Mouse (Mus musculus) gastrocnemius, adult 2 months (tissue): ENCODE measurements at regions not wholly inside any gene's neighbourhood (a gene's known extent, or its start where the extent isn't known, plus 50 kb on each side); places are given as distances from the start of the nearest gene placed in this dataset.

Source experiments
- DNase-seq: peaks from one replicate; pipeline ENCODE4 v3.0.0; 2022
- H3K27ac ChIP-seq: fragments of 200-600 bp; 2 replicates; pipeline ENCODE4 v1.8.1; 2022; ENCODE audit warnings: mild to moderate bottlenecking
- H3K4me3 ChIP-seq: fragments of 200-600 bp; 2 replicates; pipeline ENCODE4 v1.8.1; 2022; ENCODE audit warnings: mild to moderate bottlenecking, moderate library complexity
- CTCF ChIP-seq: fragments of 200-600 bp; IDR thresholded peaks from 2 replicates; pipeline ENCODE4 v1.8.1; 2022; ENCODE audit warnings: antibody characterized with exemption, mild to moderate bottlenecking, moderate library complexity
- intact Hi-C: fragments of 180-260 bp; cut with DNase I; formaldehyde crosslinking; loops from one replicate; pipeline ENCODE4 v1.15.1; 2025

GRCm38 (mm10) chr2:45630081-45630480 lies 512.9 kb upstream of the Zeb2 start:
- DNase-seq, result no peak
- intact Hi-C loops, result no loop called here
- TF ChIP-seq CTCF, result no peak
- H3K4me3 ChIP-seq, result no peak overlapping the region
- no peak overlapping the region for H3K27ac ChIP-seq

DNA sequence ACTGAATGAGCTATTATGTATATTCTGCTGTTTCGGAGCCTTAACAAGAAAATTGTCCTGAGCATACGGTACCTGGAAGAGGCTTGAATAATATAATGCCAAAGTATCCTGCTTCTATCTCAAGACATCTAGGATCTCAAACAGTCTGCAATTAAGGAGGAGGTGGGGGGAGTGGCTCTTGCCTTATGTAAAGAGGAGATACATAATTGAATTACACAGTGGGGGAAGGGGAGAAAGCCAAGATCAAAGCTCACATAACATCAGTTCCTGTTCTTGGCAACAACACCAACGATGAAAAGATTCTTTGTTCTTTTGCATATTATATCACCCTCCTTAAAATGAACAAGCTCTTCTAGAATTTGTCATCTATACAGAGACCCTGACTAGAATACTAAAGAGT lies 512.4 kb upstream of the Zeb2 start:
- no peak overlapping the region for H3K4me3 ChIP-seq
- no peak for TF ChIP-seq CTCF
- intact Hi-C loops, result no loop called here
- no peak for DNase-seq
- no peak overlapping the region for H3K27ac ChIP-seq

DNA sequence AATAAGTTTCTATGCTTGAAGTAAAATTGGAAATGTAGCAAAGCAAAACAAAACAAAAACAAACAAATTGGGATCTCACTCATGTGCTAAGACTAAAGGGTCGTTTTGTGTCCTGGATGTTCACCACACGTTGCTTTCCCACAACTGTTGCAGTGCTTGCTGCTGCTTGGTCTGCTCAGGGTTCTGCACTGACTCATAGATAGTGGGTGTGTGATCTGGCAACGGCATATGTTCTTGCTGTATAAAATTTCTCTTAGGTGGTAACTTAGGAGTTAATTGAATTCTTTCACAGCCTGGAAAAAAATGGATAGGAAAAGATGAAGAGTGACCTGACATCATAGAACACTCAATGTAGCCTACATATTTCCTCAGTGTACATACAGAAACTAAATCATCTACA lies 505.9 kb upstream of the Zeb2 start:
- no peak overlapping the region for H3K27ac ChIP-seq
- intact Hi-C loops, result no loop called here
- TF ChIP-seq CTCF, result no peak
- no peak for DNase-seq
- H3K4me3 ChIP-seq, result no peak overlapping the region

- intact Hi-C loops, result no loop called here
- no peak for TF ChIP-seq CTCF
- Histone ChIP-seq H3K4me3 (no peak overlapping the region), H3K27ac (no peak overlapping the region)
- DNase-seq, result no peak
These were observed 491.7 kb upstream of the Zeb2 start for GRCm38 (mm10) chr2:45608926-45609325.

DNA sequence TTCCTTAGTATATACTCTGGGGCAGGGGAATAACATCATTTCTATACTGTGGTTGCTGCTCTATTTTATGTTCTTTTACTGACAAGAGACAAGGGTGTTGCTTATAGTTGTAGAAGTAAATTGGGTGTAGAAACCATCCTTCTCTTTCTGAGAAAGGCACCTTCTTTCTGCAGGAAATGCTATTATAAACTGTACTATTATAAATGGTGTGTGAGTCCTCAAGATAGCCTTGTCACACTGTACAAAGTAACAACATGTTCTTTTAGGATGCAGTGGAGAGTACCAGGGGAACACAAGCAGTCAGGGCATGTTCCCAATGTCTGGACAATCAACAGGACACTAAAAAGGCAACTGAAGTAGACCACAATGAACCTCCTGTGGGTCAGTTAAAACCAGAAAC lies 490.2 kb upstream of the Zeb2 start:
- no peak for DNase-seq
- Histone ChIP-seq H3K4me3 (no peak overlapping the region), H3K27ac (no peak overlapping the region)
- TF ChIP-seq CTCF, result no peak
- intact Hi-C loops, result no loop called here

- intact Hi-C loops, result no loop called here
- H3K4me3 ChIP-seq, result no peak overlapping the region
- TF ChIP-seq CTCF, result no peak
- no peak overlapping the region for H3K27ac ChIP-seq
- no peak for DNase-seq
These were observed 484.2 kb upstream of the Zeb2 start for GRCm38 (mm10) chr2:45601332-45601900.

DNA sequence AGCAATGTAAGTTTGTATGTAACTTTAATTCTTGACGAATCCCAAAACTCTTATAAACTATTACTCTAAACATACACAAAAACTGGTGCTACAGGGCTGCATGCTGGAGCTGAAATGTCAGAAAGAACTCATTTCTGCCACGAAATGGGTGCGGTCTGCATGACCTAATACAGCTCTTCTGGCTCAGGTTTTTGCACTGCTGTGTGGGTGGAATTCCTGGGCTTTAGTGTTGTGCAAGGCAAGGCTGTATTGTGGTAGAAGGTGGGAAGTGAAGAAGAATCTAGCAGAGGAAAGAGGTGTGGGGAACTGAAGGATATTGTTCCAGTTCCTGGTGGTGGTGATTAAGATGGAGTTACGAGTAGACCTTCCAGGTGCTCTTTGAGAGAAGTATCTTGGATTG lies 476.6 kb upstream of the Zeb2 start:
- DNase-seq, result peak; percentile 42
- H3K27ac ChIP-seq, result no peak overlapping the region
- intact Hi-C loops, result no loop called here
- H3K4me3 ChIP-seq, result no peak overlapping the region
- no peak for TF ChIP-seq CTCF

GRCm38 (mm10) chr2:45590980-45591379 lies 473.8 kb upstream of the Zeb2 start:
- H3K4me3 ChIP-seq, result no peak overlapping the region
- no peak for TF ChIP-seq CTCF
- no peak overlapping the region for H3K27ac ChIP-seq
- no peak for DNase-seq
- intact Hi-C loops, result no loop called here

DNA sequence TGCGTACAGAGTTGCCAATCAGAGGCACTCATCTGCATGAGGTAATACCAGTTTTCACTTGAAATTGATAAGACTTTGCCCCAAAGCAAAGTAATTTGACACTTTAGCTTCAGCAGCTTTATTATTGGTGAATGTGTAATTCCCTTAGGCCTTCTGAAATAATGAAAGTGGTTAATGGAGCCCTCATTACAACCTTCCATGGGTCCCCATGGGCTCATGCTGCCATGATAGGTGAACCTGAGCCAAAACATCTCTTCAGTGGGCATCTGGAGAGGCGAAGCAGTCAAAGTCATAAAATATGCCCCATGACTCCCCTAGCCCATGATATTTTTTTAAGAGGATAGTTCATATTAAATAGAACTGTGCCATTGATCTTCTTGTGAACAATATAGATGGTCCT lies 471.1 kb upstream of the Zeb2 start:
- no peak for TF ChIP-seq CTCF
- intact Hi-C loops, result no loop called here
- H3K27ac ChIP-seq, result no peak overlapping the region
- DNase-seq, result no peak
- H3K4me3 ChIP-seq, result no peak overlapping the region

DNA sequence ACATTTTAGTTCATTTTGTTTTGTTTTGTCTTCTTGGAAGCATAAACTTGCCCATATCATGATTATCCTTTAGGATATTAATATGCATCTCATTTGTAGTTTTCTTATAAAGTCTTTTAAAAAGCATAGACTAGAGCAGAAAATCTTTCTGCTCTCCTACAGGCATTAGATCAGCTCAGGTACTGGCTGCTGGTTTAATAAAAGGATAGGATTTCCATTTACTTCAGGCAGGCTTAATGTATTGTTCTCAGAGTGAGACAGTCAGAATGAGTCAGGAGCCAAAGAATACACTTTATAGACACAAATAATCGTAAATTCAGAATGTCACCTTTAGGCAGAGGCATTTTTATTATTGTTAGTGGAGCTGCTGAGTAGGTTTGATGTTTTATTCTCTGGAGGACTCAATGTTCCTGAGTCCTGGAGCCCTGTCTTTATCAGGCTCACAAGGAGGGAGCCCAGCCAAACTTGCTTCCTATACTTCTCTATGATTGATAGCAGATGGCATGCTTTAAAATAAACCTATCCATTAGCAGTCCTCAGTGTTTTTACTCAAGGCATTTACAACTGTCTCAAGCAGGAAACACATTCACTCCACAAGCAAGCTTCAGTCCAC lies 469.5 kb upstream of the Zeb2 start:
- no peak overlapping the region for H3K4me3 ChIP-seq
- intact Hi-C loops, result no loop called here
- DNase-seq, result no peak
- H3K27ac ChIP-seq, result no peak overlapping the region
- TF ChIP-seq CTCF, result no peak

DNA sequence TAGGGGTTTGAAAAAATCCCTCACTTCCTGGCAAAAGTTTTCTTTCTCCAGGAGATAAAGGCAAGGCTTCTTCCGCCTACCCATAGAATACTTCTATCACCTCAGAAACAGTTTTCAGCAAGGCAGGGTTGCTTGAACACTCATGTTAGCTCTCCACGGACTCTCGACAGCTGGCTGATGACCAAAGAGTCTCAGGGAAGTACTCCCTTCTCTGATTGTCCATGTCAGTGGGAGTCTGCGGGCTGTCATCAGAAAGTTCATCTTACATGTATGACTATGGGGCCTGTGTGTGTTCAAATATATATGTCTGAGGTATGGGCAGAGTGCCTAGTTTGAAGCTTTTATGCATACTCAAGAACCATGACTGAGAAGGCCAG lies 464.3 kb upstream of the Zeb2 start:
- H3K4me3 ChIP-seq, result peak overlapping the region; percentile 43
- TF ChIP-seq CTCF, result no peak
- no peak for DNase-seq
- intact Hi-C loops, result no loop called here
- peak overlapping the region; percentile 73 for H3K27ac ChIP-seq

GRCm38 (mm10) chr2:45580838-45581548 lies 463.8 kb upstream of the Zeb2 start:
- Histone ChIP-seq H3K4me3 (peak overlapping the region; percentile 43), H3K27ac (peak overlapping the region; percentile 73)
- intact Hi-C loops, result no loop called here
- peak; percentile 18; the same call in 1 of the 2 replicates for TF ChIP-seq CTCF
- DNase-seq, result peak; percentile 28

- no peak for DNase-seq
- no peak for TF ChIP-seq CTCF
- Histone ChIP-seq H3K27ac (peak overlapping the region; percentile 58), H3K4me3 (no peak overlapping the region)
- intact Hi-C loops, result no loop called here
These were observed 455.7 kb upstream of the Zeb2 start for GRCm38 (mm10) chr2:45572906-45573305.

GRCm38 (mm10) chr2:45554707-45555106 lies 437.5 kb upstream of the Zeb2 start:
- intact Hi-C loops, result no loop called here
- no peak for TF ChIP-seq CTCF
- Histone ChIP-seq H3K4me3 (no peak overlapping the region), H3K27ac (no peak overlapping the region)
- no peak for DNase-seq
